Mouse (Mus musculus) heart, adult 8-10 months (tissue): ENCODE data around the gene Trip11. TPM values are rescaled to one million over a fixed set of nuclear protein-coding genes. Genes with fewer than 3 reads are reported as not detected.
"Not testable (repeated sequence)": the region's sequence is repeated elsewhere in the genome, so short reads cannot be mapped to it uniquely, and the experiment has no call there.

Experiments
- DNase-seq: peaks from one replicate; pipeline ENCODE4 v3.0.0; 2022; ENCODE audit warnings: low spot score
- total RNA-seq, 4 experiments: library from RNA; stranded (reverse); gene quantifications; 2 replicates each; pipeline ENCODE4 v1.2.4; 2022

Trip11 gene
- total RNA-seq, result 10 to 100 TPM; 33.1 to 40.2 (median 37.6) TPM

DNA sequence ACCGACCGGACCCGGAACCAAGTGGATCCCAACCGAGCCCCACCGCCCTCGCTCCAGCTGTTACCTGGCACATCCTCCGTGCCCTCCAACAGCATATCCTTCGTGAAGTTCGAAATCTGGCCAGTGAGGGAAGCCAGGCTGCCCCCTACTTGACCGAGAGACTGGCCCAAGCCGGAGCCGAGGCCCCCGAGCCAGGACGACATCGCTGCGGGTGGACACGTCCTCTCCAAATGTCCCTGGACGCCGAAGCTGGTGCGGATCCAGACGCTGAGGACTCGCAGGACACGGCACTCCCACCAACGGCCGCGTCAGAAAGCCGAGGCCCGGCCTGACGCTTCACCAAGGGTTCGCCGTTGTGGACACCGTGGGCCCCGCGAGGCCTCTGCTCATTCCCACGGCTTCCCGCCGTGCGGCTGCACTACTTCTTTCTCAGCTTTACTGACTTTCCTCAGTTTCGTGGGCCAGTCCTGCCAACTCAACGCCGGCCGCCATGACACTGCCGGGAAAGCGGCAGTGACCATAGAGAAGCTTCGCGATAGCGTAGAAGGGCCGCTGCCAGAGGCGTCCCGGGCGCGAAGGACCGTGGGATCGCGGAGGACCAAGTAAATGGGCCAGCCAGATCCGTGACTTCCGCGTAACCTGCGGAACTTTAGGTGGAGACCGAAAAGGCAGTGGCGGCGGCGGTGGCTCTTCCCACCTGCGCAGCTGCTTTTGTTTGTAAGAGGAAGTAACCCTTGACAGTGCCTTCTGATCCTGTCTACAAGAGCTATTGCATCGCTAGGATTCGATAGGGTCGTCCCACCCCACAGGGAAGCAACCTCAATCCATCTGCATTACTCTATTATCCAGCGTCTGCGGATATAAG is at the start of gene Trip11:
Trip11 (minus strand) TSS at position 642 of the 865 bp plus-strand sequence.
- DNase-seq, result peak; percentile 92

DNA sequence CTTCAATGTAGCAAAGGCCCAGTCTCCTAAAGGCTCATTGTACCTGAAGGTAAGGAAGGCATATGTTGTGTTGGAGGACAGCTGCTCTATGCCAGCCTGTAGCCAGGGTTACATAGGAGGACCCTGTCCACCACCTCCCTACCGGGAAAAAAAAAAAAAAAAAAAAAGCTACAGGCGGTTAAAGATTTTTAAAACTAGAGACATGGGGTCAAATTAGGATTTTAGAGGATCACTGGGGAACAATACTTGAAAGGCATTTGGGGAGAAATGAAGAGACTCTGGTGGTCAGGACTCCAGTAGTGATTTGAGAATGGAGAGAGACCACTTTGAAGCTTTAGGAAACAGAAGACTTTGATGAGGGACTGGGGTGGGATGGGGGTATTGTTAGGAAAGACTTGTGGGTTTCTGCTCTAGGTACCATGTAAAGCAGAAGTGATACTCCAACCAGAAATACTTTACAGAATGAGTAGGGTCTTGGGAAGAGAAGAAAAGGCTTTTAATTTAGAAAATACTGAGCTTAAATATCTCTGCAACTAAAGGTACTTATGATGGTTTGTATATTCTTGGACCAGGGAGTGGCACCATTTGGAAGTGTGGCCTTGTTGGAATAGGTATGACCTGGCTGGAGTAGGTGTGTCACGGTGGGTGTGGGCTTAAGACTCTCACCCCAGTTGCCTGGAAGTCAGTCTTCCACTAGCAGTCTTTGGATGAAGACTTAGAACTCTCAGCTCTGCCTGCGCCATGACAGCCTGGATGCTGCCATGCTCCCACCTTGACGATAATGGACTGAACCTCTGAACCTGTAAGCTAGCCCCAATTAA is 46.1 kb upstream of the Trip11 start:
- not testable (repeated sequence) for DNase-seq

GRCm38 (mm10) chr12:101958556-101958955 is 45.5 kb upstream of the Trip11 start:
- peak; percentile 11 for DNase-seq

- DNase-seq, result peak; percentile 95
Observed at GRCm38 (mm10) chr12:101957942-101958544, 45.0 kb upstream of the Trip11 start, which contains the start of gene Atxn3. Atxn3 (minus strand) TSS chr12:101958246.

- peak; percentile 32 for DNase-seq
Observed at GRCm38 (mm10) chr12:101957079-101957941, 44.2 kb upstream of the Trip11 start.

GRCm38 (mm10) chr12:101955821-101956220 is 42.8 kb upstream of the Trip11 start:
- DNase-seq, result not testable (repeated sequence)

DNA sequence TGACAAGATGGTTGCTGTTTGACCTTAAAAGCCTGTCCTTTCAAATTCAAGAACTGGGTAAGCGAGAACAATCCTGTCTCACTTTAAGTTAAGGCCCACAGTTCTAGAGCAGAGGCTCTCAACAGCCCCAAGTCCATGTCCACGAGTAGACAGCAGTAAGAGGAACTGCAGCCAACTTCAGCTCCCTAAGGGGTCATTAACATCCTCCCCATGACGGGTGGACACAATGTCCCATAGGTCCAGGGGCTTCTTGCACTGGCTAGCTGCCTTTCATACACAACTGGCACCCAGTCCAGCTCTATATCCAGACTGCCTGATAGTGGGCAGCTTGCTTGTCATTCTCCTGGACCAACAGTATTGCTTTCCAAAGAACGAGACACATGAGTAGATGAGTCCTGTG is 35.7 kb upstream of the Trip11 start:
- no peak for DNase-seq

DNA sequence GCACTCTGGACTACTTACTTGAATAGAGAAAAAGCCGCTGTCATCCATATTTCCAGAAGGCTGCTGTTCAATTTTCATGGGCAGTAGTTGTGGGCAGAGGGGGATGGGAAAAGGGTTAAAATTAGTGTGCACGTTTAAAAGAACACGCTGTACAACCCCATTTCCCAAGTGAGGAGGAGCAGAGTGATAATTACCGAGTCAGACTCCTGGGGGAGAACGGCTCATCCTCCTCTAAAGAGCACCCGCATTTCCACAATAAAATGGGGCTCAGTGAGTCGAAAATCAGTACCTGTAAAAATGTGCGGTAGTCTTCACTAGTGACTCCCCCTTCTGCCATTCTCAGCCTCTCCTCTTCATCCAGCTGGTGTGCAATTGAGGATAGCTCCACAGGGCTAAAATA is 34.9 kb upstream of the Trip11 start:
- DNase-seq, result no peak

GRCm38 (mm10) chr12:101937572-101937971 is 24.5 kb upstream of the Trip11 start:
- no peak for DNase-seq

- DNase-seq, result no peak
Observed at GRCm38 (mm10) chr12:101935223-101935622, 22.2 kb upstream of the Trip11 start.

GRCm38 (mm10) chr12:101928423-101928822 is 15.4 kb upstream of the Trip11 start:
- DNase-seq, result no peak

- no peak for DNase-seq
Observed at GRCm38 (mm10) chr12:101922313-101922712, 9.2 kb upstream of the Trip11 start.

- no peak for DNase-seq
Observed at GRCm38 (mm10) chr12:101919847-101920246, 6.8 kb upstream of the Trip11 start.

GRCm38 (mm10) chr12:101917165-101917564 is 4.1 kb upstream of the Trip11 start:
- DNase-seq, result no peak

- no peak for DNase-seq
Observed at GRCm38 (mm10) chr12:101911346-101911745, 1.7 kb downstream of the Trip11 start.

DNA sequence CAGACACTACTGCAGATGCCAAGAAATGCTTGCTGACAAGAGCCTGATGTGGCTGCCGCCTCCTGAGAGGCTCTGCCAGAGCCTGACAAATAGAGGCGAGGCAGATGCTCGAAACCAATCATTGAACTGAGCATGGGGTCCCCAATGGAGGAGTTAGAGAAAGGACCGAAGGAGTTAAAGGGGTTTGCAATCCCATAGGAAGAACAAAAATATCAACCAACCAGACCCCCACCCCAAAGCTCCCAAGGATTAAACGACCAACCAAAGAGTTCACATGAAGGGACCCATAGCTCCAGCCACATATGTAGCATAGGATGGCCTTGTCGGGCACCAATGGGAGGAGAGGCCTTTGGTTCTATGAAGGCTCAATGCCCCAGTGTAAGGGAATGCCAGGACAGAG is 2.7 kb downstream of the Trip11 start:
- DNase-seq, result no peak

- DNase-seq, result no peak
Observed at GRCm38 (mm10) chr12:101905817-101906216, 7.2 kb downstream of the Trip11 start.

DNA sequence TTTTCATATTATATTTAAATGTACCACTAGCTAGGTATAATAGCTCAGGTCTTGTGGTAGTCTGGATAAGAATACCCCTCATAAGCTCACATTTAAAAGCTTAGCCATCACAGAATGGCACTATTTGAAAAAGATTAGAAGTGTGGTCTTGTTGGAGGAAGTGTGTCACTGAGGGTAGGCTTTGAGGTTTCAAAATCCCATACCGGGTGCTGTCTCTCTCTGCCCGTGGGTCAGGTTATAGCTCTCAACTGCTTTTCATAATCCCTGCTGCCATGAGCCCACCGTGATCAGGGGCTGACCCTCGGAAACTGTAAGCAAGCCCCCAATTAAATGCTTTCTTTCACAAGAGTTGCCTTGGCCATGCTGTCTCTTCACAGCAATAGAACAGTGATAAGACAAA is 8.2 kb downstream of the Trip11 start:
- DNase-seq, result no peak

- no peak for DNase-seq
Observed at GRCm38 (mm10) chr12:101904170-101904569, 8.9 kb downstream of the Trip11 start.

DNA sequence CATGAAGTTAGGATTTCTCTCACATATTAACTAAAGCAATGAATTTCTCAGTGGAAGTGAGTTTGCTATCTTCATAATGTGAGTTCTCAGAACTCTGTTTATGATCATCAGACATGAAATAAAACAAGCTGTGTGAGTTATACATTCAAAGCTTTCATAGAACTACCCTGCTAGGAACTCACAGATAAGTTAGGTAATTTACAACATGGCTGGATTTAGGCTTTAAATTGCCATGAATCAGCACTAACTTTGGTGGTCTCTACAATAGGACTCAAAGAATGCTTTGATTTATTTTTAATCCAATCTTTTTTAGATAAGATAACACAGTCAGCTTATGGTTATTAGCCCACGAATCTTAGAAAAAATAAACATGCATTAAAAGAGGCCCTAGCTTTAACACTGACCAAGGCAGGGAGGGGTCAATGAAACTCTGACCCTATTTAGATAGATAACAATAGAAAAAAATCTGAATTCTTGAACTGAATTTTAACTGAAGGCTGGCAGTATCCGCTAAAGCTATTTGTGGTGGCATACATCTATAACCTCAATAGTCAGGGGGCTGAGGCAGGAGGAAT is 13.3 kb downstream of the Trip11 start:
- DNase-seq, result no peak

- DNase-seq, result no peak
Observed at GRCm38 (mm10) chr12:101898966-101899365, 14.1 kb downstream of the Trip11 start.
